Mouse (Mus musculus) gastrocnemius, postnatal 10 days (tissue): Measurements from ENCODE around the gene Cd247. TPM values are rescaled to one million over a fixed set of nuclear protein-coding genes. Genes with fewer than 3 reads are reported as not detected.

Experiments
- DNase-seq: peaks from one replicate; pipeline ENCODE4 v3.0.0; 2021; ENCODE audit warnings: mixed read lengths
- total RNA-seq, 2 experiments: library from RNA; stranded (reverse); gene quantifications; 2 replicates each; pipeline ENCODE4 v1.2.3; 2021

Cd247 gene
- total RNA-seq, 2 experiments from 2014 or later, result 1.6 to 1.9 TPM

- no peak for DNase-seq
Measured at GRCm38 (mm10) chr1:165913720-165914415, 125.4 kb downstream of the Cd247 start.

DNA sequence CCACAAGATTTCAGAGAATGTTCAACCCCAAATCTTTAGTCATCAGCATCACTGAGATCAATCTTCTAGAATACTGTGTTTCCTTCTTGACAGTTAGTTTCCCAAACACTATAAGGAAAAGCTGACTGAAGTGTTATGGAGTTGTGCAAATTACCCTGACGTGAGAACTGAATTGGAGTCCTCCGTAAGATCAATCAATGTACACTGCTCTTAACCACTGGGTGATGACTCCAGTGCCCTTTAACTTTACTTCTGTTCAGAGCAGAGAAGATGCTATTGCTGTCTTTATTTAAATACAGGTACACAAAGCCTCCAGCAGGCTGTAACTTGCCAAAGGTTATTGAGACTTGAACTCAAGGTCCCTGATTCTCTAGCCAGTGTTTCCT lies 125.9 kb downstream of the Cd247 start:
- no peak for DNase-seq

DNA sequence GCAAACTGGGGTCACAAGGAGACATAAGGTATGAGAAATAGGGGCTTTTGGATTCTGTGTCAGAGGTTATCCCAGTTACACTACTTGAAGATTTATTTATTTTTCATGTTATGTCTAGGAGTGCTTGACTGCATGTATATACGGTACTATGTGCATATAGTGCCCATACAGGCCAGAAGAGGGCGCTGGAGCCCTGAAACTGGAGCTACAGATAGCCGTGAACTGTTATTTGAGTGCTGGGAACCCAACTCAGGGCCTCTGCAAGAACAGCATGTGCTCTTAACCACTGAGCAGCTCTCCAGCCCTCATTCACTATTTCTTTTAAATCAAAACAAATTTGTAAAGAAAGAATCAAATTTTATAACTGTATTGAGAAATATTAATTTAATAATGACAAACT lies 132.5 kb downstream of the Cd247 start:
- no peak for DNase-seq

GRCm38 (mm10) chr1:165922488-165922887 lies 134.0 kb downstream of the Cd247 start:
- DNase-seq, result no peak

- no peak for DNase-seq
Measured at GRCm38 (mm10) chr1:165925207-165925606, 136.7 kb downstream of the Cd247 start.

Other genes starting within 250 kb of the Cd247 start
- gene Mpzl1, start 154.1 kb upstream of the Cd247 start, total RNA-seq, result 10 to 100 TPM; 34.6 to 46.9 TPM
- gene Rcsd1, start 78.9 kb upstream of the Cd247 start, total RNA-seq, result 100 to 1,000 TPM; 128 to 138 TPM
- 10 to 100 TPM; 37.2 to 42.5 TPM for gene Creg1, start 24.9 kb upstream of the Cd247 start, total RNA-seq
- 10 to 100 TPM in 1 of 2 experiments, 1 to 10 TPM in 1; 9.6 to 11.4 TPM for gene Pou2f1, start 214.0 kb downstream of the Cd247 start, total RNA-seq